Mouse (Mus musculus): ENCODE measurements around the gene Pramel5. TPM values are rescaled to one million over a fixed set of nuclear protein-coding genes. Genes with fewer than 3 reads are reported as not detected.
"Not testable (repeated sequence)": the region's sequence is repeated elsewhere in the genome, so short reads cannot be mapped to it uniquely, and the experiment has no call there.

The Pramel5 gene
- not detected in 2 replicates for polyA plus RNA-seq (2016; fragmentation: Nextera tagmentation; extraction: Ambion mirVana)

GRCm38 (mm10) chr4:144280388-144280787 is at the start of gene Pramel5:
Gene Pramel5 (minus strand): TSS chr4:144280488.
- H3K4me1 ChIP-seq; H3K9ac ChIP-seq; H3K27ac ChIP-seq; H3K27me3 ChIP-seq; ATAC-seq (ENCODE audit: low FRiP score); H3K4me2 ChIP-seq (replicated peaks); H3K36me3 ChIP-seq; H3K4me3 ChIP-seq: not testable (repeated sequence)
- peaks cover 14% of the 10 kb centered on the region; the same call in 1 of the 2 replicates for H3K9me3 ChIP-seq (replicated peaks)
- WGBS = 83% methylated on average over 1 of the region's 1 CpGs

- H3K4me2 ChIP-seq (replicated peaks); H3K4me3 ChIP-seq; H3K27me3 ChIP-seq; H3K9ac ChIP-seq; H3K4me1 ChIP-seq; H3K36me3 ChIP-seq; ATAC-seq (ENCODE audit: low FRiP score); H3K27ac ChIP-seq; H3K9me3 ChIP-seq (replicated peaks): not testable (repeated sequence)
- 62% methylated on average over 4 of the region's 4 CpGs for WGBS
Measured at GRCm38 (mm10) chr4:144329949-144330348, 49.7 kb upstream of the Pramel5 start, which contains the start of gene Gm13128. Gene Gm13128 (plus strand): TSS chr4:144330249.

- 90% methylated on average over 2 of the region's 2 CpGs for WGBS
- not testable (repeated sequence) for H3K4me3 ChIP-seq; ATAC-seq (ENCODE audit: low FRiP score); H3K27ac ChIP-seq; H3K9me3 ChIP-seq (replicated peaks); H3K9ac ChIP-seq; H3K4me1 ChIP-seq; H3K36me3 ChIP-seq; H3K27me3 ChIP-seq; H3K4me2 ChIP-seq (replicated peaks)
Measured at GRCm38 (mm10) chr4:144312666-144313460, 32.6 kb upstream of the Pramel5 start.

DNA sequence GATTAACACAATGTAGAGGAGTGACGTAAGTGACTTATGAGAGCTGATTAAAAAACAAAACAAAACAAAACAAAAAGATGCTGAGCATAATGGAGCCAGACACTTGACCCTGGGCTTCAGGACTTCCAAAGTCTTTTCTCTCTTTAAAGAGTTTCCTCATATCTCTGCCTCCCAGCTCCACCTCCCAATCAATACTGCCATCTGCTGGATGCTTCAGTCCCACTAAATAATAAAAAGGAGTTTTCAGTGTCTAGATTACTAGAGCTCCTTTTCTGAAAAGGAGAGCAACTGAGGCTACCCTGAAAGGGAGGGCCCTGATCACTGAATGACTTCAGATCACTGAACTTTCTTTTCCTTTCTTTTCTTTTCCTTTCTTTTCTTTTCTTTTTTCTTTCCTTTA is 19.1 kb upstream of the Pramel5 start:
- not testable (repeated sequence) for H3K36me3 ChIP-seq; H3K4me1 ChIP-seq; H3K4me3 ChIP-seq; ATAC-seq (ENCODE audit: low FRiP score); H3K27ac ChIP-seq; H3K9ac ChIP-seq; H3K27me3 ChIP-seq; H3K4me2 ChIP-seq (replicated peaks); H3K9me3 ChIP-seq (replicated peaks)
- 63% methylated on average over 1 of the region's 1 CpGs for WGBS

DNA sequence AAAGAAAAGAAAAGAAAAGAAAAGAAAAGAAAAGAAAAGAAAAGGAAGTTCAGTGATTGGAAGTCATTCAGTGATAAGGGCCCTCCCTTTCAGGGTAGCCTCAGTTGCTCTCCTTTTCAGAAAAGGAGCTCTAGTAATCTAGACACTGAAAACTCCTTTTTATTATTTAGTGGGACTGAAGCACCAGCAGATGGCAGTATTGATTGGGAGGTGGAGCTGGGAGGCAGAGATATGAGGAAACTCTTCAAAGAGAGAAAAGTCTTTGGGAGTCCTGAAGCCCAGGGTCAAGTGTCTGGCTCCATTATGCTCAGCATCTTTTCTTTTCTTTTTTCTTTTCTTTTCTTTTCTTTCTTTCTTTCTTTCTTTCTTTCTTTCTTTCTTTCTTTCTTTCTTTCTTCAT is 25.5 kb downstream of the Pramel5 start:
- H3K4me3 ChIP-seq; ATAC-seq (ENCODE audit: low FRiP score); H3K27ac ChIP-seq; H3K36me3 ChIP-seq; H3K4me2 ChIP-seq (replicated peaks); H3K27me3 ChIP-seq; H3K4me1 ChIP-seq; H3K9ac ChIP-seq: not testable (repeated sequence)
- H3K9me3 ChIP-seq (replicated peaks) = peaks cover 14% of the 10 kb centered on the region

Other genes with a start within 250 kb of the Pramel5 start
- gene Pramel4, start 221.4 kb downstream of the Pramel5 start, polyA plus RNA-seq (2016; fragmentation: Nextera tagmentation; extraction: Ambion mirVana) = not detected in 2 replicates
- gene Gm13102, start 174.0 kb downstream of the Pramel5 start, polyA plus RNA-seq (2016; fragmentation: Nextera tagmentation; extraction: Ambion mirVana) = not detected in 2 replicates
- gene Oog3, start 117.8 kb downstream of the Pramel5 start, polyA plus RNA-seq (2016; fragmentation: Nextera tagmentation; extraction: Ambion mirVana) = not detected in 2 replicates
- gene Oog2, start 89.8 kb downstream of the Pramel5 start, polyA plus RNA-seq (2016; fragmentation: Nextera tagmentation; extraction: Ambion mirVana) = not detected in 2 replicates
- gene C87977, start 67.2 kb downstream of the Pramel5 start, polyA plus RNA-seq (2016; fragmentation: Nextera tagmentation; extraction: Ambion mirVana) = not detected in 2 replicates
- not detected in 2 replicates for gene Gm13128, start 49.8 kb upstream of the Pramel5 start, polyA plus RNA-seq (2016; fragmentation: Nextera tagmentation; extraction: Ambion mirVana)
- gene Gm13119, start 77.5 kb upstream of the Pramel5 start, polyA plus RNA-seq (2016; fragmentation: Nextera tagmentation; extraction: Ambion mirVana) = not detected in 2 replicates
- gene Pramef20, start 97.4 kb upstream of the Pramel5 start, polyA plus RNA-seq (2016; fragmentation: Nextera tagmentation; extraction: Ambion mirVana) = not detected in 2 replicates
- gene Pramef12, start 128.0 kb upstream of the Pramel5 start, polyA plus RNA-seq (2016; fragmentation: Nextera tagmentation; extraction: Ambion mirVana) = 0.14 TPM in 1 of 2 replicates, not detected in the other
- gene 1700012P22Rik, start 158.3 kb upstream of the Pramel5 start, polyA plus RNA-seq (2016; fragmentation: Nextera tagmentation; extraction: Ambion mirVana) = 0.22 and 0.33 TPM in 2 replicates
- not detected in 2 replicates for gene Gm9944, start 172.8 kb upstream of the Pramel5 start, polyA plus RNA-seq (2016; fragmentation: Nextera tagmentation; extraction: Ambion mirVana)
- not detected in 2 replicates for gene Aadacl3, start 183.3 kb upstream of the Pramel5 start, polyA plus RNA-seq (2016; fragmentation: Nextera tagmentation; extraction: Ambion mirVana)
- not detected in 2 replicates for gene 9430007A20Rik, start 239.3 kb upstream of the Pramel5 start, polyA plus RNA-seq (2016; fragmentation: Nextera tagmentation; extraction: Ambion mirVana)